Mouse (Mus musculus): ENCODE measurements around the gene Abcb11. TPM values are rescaled to one million over a fixed set of nuclear protein-coding genes. Genes with fewer than 3 reads are reported as not detected.

The Abcb11 gene
- polyA plus RNA-seq, 1 experiment from 2014 or later: 0.13 TPM

GRCm38 (mm10) chr2:69221868-69222416 is 120.5 kb downstream of the Abcb11 start:
- Histone ChIP-seq H3K27ac (ENCODE audit: low read length) (no peak overlapping the region), H3K27me3 (replicated peaks; ENCODE audit: insufficient read depth, low read length) (no peaks in the 10 kb centered on the region), H3K9me3 (ENCODE audit: low read length) (no peaks in the 10 kb centered on the region), H3K4me3 (ENCODE audit: low read depth, low read length) (no peak overlapping the region), H3K4me1 (ENCODE audit: insufficient read depth, low read depth, low read length) (no peaks in the 10 kb centered on the region), H3K9ac (replicated peaks; ENCODE audit: low read depth) (no peak overlapping the region), H3K36me3 (ENCODE audit: insufficient read depth, low read length) (no peaks in the 10 kb centered on the region), H3K4me2 (replicated peaks; ENCODE audit: low read depth, low read length) (no peak overlapping the region)
- ATAC-seq: no peak
- DNase-seq (ENCODE audit: low spot score): no peak
- TF ChIP-seq EP300 (IDR thresholded peaks at IDR 0.05) (no peak), CTCF (IDR thresholded peaks at IDR 0.05) (no peak)
- 64% methylated on average over 5 of the region's 5 CpGs for WGBS

- Histone ChIP-seq H3K4me2 (replicated peaks; ENCODE audit: low read depth, low read length) (no peak overlapping the region), H3K27me3 (replicated peaks; ENCODE audit: insufficient read depth, low read length) (no peaks in the 10 kb centered on the region), H3K27ac (ENCODE audit: low read length) (no peak overlapping the region), H3K36me3 (ENCODE audit: insufficient read depth, low read length) (no peaks in the 10 kb centered on the region), H3K9me3 (ENCODE audit: low read length) (no peaks in the 10 kb centered on the region), H3K4me1 (ENCODE audit: insufficient read depth, low read depth, low read length) (no peaks in the 10 kb centered on the region), H3K9ac (replicated peaks; ENCODE audit: low read depth) (no peak overlapping the region), H3K4me3 (ENCODE audit: low read depth, low read length) (no peak overlapping the region)
- TF ChIP-seq CTCF (IDR thresholded peaks at IDR 0.05) (no peak), EP300 (IDR thresholded peaks at IDR 0.05) (no peak)
- ATAC-seq: no peak
- DNase-seq (ENCODE audit: low spot score): no peak
- 60% methylated on average over 7 of the region's 7 CpGs for WGBS
Observed at GRCm38 (mm10) chr2:69215242-69215641, 127.2 kb downstream of the Abcb11 start.

- Histone ChIP-seq H3K9me3 (ENCODE audit: low read length) (no peaks in the 10 kb centered on the region), H3K4me3 (ENCODE audit: low read depth, low read length) (no peak overlapping the region), H3K36me3 (ENCODE audit: insufficient read depth, low read length) (no peaks in the 10 kb centered on the region), H3K4me2 (replicated peaks; ENCODE audit: low read depth, low read length) (no peak overlapping the region), H3K4me1 (ENCODE audit: insufficient read depth, low read depth, low read length) (no peaks in the 10 kb centered on the region), H3K9ac (replicated peaks; ENCODE audit: low read depth) (no peak overlapping the region), H3K27me3 (replicated peaks; ENCODE audit: insufficient read depth, low read length) (no peaks in the 10 kb centered on the region), H3K27ac (ENCODE audit: low read length) (no peak overlapping the region)
- ATAC-seq: no peak
- TF ChIP-seq EP300 (IDR thresholded peaks at IDR 0.05): no peak
- no peak for TF ChIP-seq CTCF (IDR thresholded peaks at IDR 0.05)
- 74% methylated on average over 10 of the region's 10 CpGs for WGBS
- no peak for DNase-seq (ENCODE audit: low spot score)
Observed at GRCm38 (mm10) chr2:69212652-69213051, 129.8 kb downstream of the Abcb11 start.

DNA sequence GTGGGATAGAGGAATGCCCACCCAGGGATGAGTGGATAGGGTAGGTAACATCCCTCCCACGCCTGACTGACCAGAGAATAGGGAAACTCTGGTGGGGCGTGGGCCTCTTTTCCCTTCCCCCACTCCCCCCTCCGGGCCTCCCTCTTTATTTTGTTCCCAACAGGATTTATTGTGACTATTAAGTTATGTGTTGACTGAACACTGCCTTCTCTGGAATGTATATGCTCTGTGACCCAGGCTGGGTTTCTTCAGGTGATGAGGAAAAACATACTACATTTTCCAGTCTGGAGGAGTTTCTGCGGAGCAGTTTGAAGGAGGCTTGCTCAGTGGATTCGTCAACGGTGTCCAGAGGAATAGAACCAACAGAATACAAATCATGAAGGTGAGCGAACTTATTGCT is 131.6 kb downstream of the Abcb11 start, which contains the start of gene G6pc2:
Gene G6pc2 (plus strand): TSS at position 301 of the 400 bp plus-strand sequence.
- Histone ChIP-seq H3K4me1 (ENCODE audit: insufficient read depth, low read depth, low read length) (no peaks in the 10 kb centered on the region), H3K9me3 (ENCODE audit: low read length) (no peaks in the 10 kb centered on the region), H3K27ac (ENCODE audit: low read length) (no peak within 1 kb of the TSS), H3K4me3 (ENCODE audit: low read depth, low read length) (no peak within 1 kb of the TSS), H3K36me3 (ENCODE audit: insufficient read depth, low read length) (no peaks in the 10 kb centered on the region), H3K4me2 (replicated peaks; ENCODE audit: low read depth, low read length) (no peak within 1 kb of the TSS), H3K27me3 (replicated peaks; ENCODE audit: insufficient read depth, low read length) (no peaks in the 10 kb centered on the region), H3K9ac (replicated peaks; ENCODE audit: low read depth) (no peak within 1 kb of the TSS)
- no peak for DNase-seq (ENCODE audit: low spot score)
- WGBS: 85% methylated on average over 7 of the region's 7 CpGs
- no peak for TF ChIP-seq CTCF (IDR thresholded peaks at IDR 0.05)
- TF ChIP-seq EP300 (IDR thresholded peaks at IDR 0.05): no peak
- ATAC-seq: no peak

DNA sequence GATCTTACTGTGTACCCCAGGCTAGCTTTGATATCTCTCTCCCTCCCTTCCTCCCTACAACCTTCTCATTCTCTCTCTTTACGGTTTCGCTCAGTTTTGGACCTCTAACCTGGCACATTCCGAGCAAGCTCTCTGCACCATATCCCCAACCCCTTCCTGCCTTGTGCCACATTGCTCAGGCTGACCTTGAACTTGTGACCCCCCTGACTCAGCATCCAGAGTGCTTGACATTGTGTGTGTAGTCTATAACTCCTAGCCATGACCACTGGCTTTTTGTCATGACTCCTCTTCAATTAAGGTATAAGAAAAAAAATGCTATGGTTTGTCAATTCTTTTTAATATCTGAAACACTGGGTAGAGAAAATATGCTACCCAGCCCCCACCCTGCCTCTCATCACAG is 132.7 kb downstream of the Abcb11 start:
- 0 out of 2 replicates have a peak, but pooled peaks cover 3% of the 10 kb centered on the region for H3K4me1 ChIP-seq (ENCODE audit: insufficient read depth, low read depth, low read length)
- no peak overlapping the region for H3K9ac ChIP-seq (replicated peaks; ENCODE audit: low read depth)
- H3K27me3 ChIP-seq (replicated peaks; ENCODE audit: insufficient read depth, low read length): no peaks in the 10 kb centered on the region
- no peak overlapping the region for H3K4me3 ChIP-seq (ENCODE audit: low read depth, low read length)
- DNase-seq (ENCODE audit: low spot score) (no peak), ATAC-seq (no peak)
- H3K36me3 ChIP-seq (ENCODE audit: insufficient read depth, low read length): no peaks in the 10 kb centered on the region
- H3K9me3 ChIP-seq (ENCODE audit: low read length): no peaks in the 10 kb centered on the region
- no peak overlapping the region for H3K4me2 ChIP-seq (replicated peaks; ENCODE audit: low read depth, low read length)
- TF ChIP-seq EP300 (IDR thresholded peaks at IDR 0.05) (no peak), CTCF (IDR thresholded peaks at IDR 0.05) (no peak)
- 76% methylated on average over 3 of the region's 3 CpGs for WGBS
- no peak overlapping the region for H3K27ac ChIP-seq (ENCODE audit: low read length)

- WGBS: 17% methylated on average over 7 of the region's 7 CpGs
- TF ChIP-seq EP300 (IDR thresholded peaks at IDR 0.05) (no peak), CTCF (IDR thresholded peaks at IDR 0.05) (no peak)
- peak; percentile 18; the same call in 1 of the 2 replicates for ATAC-seq
- Histone ChIP-seq H3K27ac (ENCODE audit: low read length) (no peak overlapping the region), H3K27me3 (replicated peaks; ENCODE audit: insufficient read depth, low read length) (no peaks in the 10 kb centered on the region), H3K4me3 (ENCODE audit: low read depth, low read length) (peak overlapping the region; percentile 81), H3K4me1 (ENCODE audit: insufficient read depth, low read depth, low read length) (0 out of 2 replicates have a peak, but pooled peaks cover 3% of the 10 kb centered on the region), H3K9me3 (ENCODE audit: low read length) (no peaks in the 10 kb centered on the region), H3K9ac (replicated peaks; ENCODE audit: low read depth) (no peak overlapping the region), H3K36me3 (ENCODE audit: insufficient read depth, low read length) (no peaks in the 10 kb centered on the region), H3K4me2 (replicated peaks; ENCODE audit: low read depth, low read length) (peak overlapping the region; percentile 95; the same call in 1 of the 2 replicates)
- DNase-seq (ENCODE audit: low spot score): peak; percentile 16
Observed at GRCm38 (mm10) chr2:69206523-69206922, 135.9 kb downstream of the Abcb11 start.

Measured in lung, postnatal 0 days (tissue).